Mouse (Mus musculus): ENCODE data around the gene Wwc2.

GRCm38 (mm10) chr8:47890814-47891210 is 99.9 kb downstream of the Wwc2 start:
- TF ChIP-seq CTCF (IDR thresholded peaks at IDR 0.05; ENCODE audit: low read depth), result no peak
- TF ChIP-seq EP300 (IDR thresholded peaks at IDR 0.05; ENCODE audit: low read depth), result no peak
